Mouse (Mus musculus) gonadal fat pad, adult 2 months (tissue): Measurements from ENCODE around the gene Ciao1. TPM values are rescaled to one million over a fixed set of nuclear protein-coding genes. Genes with fewer than 3 reads are reported as not detected.
"Not testable (repeated sequence)": the region's sequence is repeated elsewhere in the genome, so short reads cannot be mapped to it uniquely, and the experiment has no call there.

Experiments
- DNase-seq: peaks from one replicate; pipeline ENCODE4 v3.0.0-alpha.2; 2012; ENCODE audit warnings: low read depth
- polyA plus RNA-seq: library from polyadenylated mRNA; depleted of rRNA; stranded (reverse); fragments of >200 nt; gene quantifications from 2 replicates; pipeline ENCODE4 v1.2.3, GENCODE M21; 2012; rRNA removed

Gene Ciao1
- polyA plus RNA-seq: 58.5 and 66.1 TPM in 2 replicates

GRCm38 (mm10) chr2:127247592-127248333, at the start of gene Ciao1, which contains the start of gene Tmem127:
Ciao1 (minus strand) TSS chr2:127247816.
Tmem127 (plus strand) TSS chr2:127247908.
- DNase-seq: peak; percentile 84

DNA sequence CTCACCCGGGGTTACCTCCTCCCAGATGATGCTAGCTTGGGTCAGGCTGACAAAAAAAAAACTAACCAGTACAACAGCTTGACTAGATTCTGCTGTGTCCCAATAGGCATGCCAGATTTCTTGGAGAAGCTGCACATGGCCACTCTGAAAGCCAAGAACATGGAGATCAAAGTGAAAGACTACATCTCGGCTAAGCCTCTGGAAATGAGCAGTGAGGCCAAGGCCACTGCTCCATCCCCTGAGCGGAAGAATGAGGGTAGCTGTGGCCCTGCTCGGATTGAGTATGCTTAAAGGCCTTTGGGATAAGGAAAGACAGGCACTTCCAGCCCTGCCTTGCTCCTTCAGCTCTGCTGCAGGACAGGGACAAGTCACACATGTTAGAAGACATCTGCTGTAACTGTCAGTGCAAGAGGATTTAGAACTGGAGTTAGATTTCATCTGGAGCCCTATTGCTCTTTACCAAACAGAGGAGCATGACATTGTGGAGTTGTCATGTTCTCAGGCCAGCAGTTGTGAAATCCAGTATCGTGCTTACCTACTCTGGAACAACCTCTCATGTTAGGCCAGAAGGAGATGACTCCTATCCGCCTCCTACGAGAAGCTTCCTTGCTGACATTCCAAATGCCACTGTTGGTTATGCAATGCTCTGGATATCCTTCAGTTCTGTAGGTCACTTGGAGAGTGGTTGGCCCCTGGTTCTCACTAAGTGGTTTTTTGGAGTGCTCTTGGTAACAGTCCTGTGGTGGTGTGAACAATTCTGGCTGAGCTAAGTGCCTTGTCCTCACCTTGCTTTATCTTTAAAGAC, 49.6 kb upstream of the Ciao1 start:
- peak; percentile 90 for DNase-seq

DNA sequence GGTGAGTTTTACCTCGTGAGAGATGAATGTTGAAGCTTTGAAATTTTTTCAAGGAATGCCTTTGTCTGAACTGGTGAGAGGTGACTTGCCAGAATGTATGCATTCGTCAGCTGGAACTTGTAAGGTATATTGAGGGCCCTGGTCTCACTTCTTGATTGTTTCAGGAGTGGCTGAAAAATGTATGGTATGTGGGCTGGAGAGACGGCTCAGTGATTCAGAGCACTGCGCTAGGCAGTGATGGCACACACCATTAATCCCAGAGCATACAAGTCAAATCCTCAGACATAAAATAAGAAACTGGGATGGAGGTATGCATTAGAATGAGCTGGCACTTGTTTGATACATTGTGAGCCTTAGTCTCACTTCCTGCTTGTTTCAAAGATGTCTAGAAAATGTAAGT, 44.6 kb upstream of the Ciao1 start:
- DNase-seq: no peak

GRCm38 (mm10) chr2:127278162-127278561, 30.5 kb upstream of the Ciao1 start:
- no peak for DNase-seq

DNA sequence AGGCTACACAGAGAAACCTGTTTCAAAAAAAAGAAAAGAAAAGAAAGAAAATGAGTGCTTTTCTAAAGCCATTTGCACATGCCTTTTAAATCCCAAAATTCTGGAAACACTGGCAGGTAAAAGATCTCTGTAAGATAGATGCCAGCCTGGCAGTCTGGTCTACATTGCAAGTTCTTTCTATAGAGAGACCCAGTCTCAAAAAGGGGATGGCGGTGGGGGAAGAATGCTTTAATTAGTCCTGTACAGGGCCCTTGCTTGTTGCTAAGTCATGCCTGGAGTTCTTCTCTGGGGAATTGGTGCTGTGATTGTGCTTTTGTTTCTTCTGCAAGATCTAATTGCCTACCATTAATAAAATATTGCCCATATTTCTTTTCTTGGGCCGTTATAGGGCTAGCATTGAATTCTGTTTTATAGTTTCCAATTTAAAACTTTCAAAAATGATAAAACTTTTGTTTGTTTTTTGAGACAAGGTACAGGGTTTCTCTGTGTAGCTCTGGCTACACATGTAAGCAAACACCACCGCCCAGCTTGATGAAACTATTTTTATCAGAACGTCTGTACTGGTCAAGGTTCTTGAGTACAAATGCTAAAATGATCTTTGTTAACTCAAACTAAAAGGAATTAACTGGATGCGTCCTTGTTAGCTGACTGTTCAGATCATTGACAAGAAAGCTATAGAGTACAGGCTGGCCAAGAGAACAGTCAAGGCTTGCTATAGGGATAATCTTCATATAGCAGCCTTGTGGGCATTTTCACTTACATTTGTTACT, 28.1 kb upstream of the Ciao1 start:
- no peak for DNase-seq

DNA sequence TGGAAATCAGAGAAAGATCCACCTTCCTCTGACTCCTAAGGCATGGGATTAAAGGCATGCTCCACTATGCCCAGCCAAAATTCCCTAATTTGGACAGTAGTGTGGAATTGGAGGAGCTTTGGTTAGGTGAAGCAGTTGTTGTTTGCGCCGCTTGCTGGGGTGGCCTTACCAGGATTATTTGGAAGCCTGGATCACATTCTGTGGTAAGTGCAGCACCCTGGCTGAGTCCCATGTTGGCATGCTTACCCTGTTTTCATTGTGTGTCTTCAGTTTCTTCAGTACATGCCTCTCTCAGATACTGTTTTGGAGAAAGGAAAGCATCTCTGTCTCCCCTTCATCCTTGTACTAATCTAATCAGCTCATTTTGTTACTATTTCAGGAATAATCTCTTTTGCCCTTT, 27.0 kb upstream of the Ciao1 start:
- no peak for DNase-seq

DNA sequence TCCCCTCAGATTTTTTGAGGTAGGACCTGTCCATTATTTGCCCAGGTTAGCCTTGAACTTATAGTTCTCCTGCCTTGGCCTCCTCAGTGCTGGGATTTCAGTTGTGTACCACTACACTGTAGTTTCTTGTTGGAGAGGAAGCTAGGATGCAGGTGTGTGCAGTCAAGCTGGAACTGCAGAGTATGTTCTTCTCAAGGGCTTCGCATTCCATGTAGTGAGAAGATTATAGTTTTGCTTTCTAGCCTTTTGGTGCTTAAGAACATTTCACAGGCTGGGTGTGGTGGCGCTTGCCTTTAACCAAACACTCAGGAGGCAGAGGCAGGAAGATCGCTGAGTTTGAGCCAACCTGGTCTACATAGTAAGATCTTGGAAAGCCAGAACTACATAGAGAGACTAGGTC, 25.2 kb upstream of the Ciao1 start:
- no peak for DNase-seq

- not testable (repeated sequence) for DNase-seq
Observed at GRCm38 (mm10) chr2:127272049-127272448, 24.4 kb upstream of the Ciao1 start.

- DNase-seq: no peak
Observed at GRCm38 (mm10) chr2:127271042-127271515, 23.5 kb upstream of the Ciao1 start.

DNA sequence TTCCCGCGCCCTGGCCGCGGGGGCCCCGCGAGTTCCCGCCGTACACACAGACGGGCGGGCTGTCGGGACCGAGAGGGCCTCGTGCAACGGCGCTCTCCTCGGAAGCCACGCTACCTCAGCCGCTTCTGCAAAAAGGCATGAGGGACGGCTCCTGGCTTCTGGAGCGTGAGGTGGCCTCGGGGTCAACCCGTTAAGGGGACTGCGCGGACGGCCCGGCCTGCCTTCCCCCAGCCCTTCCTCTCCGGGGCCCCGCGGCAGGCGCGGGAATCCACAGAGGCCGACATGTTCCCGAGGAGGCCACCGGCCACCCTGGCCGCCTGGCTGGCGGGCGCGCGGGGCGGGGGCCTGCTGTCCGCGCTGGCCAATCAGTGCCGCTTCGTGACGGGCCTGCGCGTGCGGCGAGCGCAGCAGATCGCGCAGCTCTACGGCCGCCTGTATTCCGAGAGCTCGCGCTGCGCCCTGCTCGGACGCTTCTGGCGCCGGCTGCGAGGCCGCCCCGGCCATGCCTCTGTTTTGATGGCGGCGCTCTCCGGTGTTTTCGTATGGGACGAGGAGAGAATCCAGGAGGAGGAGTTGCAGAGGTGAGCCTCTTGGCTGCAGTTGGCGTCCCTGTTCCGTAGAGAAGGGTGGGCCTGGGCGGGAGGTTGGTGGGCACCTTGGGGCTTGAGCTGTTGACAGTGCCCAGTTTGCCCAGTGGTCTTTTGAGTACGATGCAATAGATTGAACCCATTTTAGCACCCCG, 22.9 kb upstream of the Ciao1 start:
- DNase-seq: no peak

DNA sequence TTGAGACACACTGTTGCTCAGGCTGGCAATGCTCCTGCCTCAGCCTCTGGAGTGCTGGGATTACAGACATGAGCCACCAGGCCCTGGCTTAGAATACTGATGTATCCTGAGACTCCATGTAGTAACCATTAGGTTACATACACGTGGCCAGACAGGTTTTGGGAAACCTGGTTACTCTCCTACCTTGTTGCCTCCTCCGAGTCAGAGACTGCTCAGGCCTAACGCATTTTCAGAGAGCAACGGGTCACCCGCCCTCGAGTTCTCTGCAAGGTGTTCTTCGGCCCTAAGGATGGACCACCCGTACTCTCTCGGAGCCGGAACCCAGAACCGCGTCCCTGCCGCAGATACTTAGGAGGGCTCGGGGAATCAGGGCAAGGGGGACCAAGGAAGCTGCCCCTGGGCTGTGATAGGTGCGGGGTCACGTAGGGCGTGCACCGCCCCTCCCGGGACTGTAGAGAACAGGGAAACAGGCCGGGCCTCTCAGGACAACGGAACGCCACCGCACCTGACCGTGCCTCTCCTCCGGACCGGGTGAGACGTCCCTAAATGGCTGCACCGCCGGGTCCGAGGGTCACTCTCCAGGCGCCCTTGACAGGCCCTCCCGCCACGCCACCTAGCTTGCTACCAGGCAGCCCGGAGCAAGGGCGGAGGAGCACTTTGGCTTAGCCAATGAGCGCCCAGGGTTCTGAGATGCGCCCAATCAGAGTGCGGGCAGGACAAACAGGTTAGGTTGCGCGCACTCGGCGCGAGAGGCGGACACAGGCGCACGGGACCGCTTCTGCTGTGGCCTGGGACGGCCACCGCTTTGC, 22.1 kb upstream of the Ciao1 start, which contains the start of gene Stard7:
TSS of gene Stard7 (plus strand) at position 728 of the 809 bp plus-strand sequence.
- peak; percentile 72 for DNase-seq

GRCm38 (mm10) chr2:127267854-127268253, 20.2 kb upstream of the Ciao1 start:
- DNase-seq: no peak

GRCm38 (mm10) chr2:127262480-127262879, 14.9 kb upstream of the Ciao1 start:
- no peak for DNase-seq

- no peak for DNase-seq
Observed at GRCm38 (mm10) chr2:127259340-127259739, 11.7 kb upstream of the Ciao1 start.

- no peak for DNase-seq
Observed at GRCm38 (mm10) chr2:127255294-127255693, 7.7 kb upstream of the Ciao1 start.

GRCm38 (mm10) chr2:127254604-127255134, 7.1 kb upstream of the Ciao1 start:
- DNase-seq: no peak

- no peak for DNase-seq
Observed at GRCm38 (mm10) chr2:127252787-127253186, 5.2 kb upstream of the Ciao1 start.

DNA sequence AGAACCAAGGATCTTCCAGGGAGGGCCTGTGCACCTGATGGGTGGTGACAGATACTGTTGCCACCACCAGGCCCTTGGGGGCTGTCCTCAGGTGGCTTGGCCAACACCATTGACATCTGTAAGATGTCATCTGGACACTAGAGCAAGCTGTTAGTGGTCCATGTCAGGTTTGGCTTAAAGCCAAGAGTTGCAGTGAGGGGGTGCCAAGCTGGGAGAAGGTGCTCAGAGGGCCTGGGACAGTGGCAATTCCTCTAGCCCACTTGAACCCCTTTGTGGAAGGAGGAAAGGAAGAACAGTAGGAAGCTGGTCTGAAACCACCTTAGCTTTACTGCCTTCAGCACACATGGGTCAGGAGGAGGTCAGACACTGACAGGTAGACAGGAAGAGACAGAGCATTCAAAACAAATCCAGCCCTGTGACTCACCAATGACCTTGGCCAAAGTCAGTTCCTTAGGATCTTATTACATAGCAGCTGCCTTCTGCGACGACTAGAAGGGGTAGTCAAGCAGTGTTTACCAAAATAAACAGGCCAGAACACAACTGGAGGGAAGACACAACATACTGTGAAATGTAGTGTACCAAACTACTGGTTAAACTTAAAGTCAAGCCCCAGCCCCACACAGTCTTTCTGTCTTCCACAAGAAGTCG, 4.4 kb upstream of the Ciao1 start:
- DNase-seq: no peak

DNA sequence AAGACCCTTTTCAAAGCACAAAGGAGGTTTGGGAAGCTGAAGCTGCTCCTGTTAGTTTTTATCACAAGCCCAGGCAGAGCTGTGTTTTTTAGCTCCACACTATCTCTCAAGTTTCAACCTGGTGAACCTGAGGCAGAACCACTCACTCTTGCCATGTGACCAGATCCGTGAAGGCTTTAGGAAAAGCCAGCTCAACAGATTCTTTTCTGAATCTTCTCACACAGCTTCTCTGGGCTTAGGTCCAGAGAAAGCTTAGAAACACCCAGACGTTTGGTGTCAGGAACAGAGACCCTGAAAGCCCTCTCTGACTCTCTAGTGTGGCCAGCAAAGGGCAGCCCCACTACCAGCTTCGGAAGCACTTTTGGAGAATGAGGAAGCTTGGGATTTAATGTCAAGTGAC, 3.8 kb upstream of the Ciao1 start:
- DNase-seq: no peak
